Mouse (Mus musculus) megakaryocyte-erythroid progenitor cell, adult 5-6 weeks (primary cell): ENCODE measurements at regions not wholly inside any gene's neighbourhood (a gene's known extent, or its start where the extent isn't known, plus 50 kb on each side); places are given as distances from the start of the nearest gene placed in this dataset.

Experiments
- ATAC-seq: replicated peaks from 2 replicates; pipeline ENCODE4 v1.8.0; 2016; ENCODE audit warnings: mild to moderate bottlenecking, inconsistent platforms; ENCODE audit not compliant: severe bottlenecking, poor library complexity, low FRiP score, low TSS enrichment

DNA sequence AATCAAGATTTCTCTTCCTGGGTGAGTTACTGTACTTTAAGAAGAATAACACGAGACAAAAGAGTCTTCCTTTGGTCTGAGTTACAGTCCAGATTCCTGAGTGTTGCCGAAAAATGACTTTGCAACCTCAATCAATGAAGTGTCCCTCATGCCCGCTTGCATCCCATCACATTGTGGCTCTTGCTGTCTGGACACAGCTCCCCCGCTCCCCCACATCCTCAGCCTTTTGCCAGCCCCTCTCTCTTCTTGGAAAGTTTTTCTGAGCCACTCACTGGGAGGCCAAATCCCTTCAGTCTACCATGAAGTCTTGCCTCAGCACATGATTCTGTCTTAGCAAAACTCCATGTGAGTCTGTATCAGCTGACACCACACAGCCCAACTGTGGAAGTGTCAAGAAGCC is 145.3 kb downstream of the Drd1 start:
- no peak for ATAC-seq

GRCm38 (mm10) chr13:53904471-53904870 is 151.0 kb downstream of the Drd1 start:
- ATAC-seq, result no peak

DNA sequence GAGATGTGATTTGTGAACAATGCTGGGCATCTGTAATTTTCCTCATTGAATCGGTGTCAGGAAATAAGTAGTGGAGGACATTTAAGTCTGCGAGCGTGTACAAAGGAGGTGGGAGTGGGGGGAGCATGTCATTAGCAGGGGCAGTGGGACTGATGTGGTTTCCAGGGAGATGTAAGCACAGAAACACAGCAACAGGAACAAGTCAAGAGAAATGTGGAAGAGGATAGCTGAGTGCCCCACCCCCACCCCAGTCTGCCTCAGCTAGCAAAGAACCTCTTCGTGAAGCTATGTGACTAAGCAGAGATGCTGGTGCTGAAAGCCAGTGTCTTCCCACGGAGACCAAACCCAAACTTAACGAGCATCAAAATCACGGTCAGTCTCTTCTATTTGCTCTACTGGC is 151.9 kb downstream of the Drd1 start:
- ATAC-seq, result no peak

DNA sequence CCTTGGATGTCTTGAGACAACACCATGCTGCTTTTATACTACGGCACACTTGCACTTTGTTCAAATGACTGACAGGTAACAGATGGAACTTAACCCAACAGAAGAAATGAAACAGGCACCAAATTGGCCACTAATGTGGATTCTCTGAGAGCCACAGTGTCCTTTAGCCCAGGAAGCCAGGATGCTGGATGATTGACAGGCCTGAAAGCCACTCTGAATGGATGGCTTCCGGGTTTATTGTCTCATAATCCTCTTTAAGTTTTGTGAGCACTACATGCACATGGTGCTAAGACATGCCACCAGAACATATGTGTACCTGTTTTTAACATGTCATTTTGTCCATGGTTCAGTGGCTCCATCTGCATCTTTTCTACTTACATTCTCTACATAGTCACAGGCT is 152.7 kb downstream of the Drd1 start:
- no peak for ATAC-seq

DNA sequence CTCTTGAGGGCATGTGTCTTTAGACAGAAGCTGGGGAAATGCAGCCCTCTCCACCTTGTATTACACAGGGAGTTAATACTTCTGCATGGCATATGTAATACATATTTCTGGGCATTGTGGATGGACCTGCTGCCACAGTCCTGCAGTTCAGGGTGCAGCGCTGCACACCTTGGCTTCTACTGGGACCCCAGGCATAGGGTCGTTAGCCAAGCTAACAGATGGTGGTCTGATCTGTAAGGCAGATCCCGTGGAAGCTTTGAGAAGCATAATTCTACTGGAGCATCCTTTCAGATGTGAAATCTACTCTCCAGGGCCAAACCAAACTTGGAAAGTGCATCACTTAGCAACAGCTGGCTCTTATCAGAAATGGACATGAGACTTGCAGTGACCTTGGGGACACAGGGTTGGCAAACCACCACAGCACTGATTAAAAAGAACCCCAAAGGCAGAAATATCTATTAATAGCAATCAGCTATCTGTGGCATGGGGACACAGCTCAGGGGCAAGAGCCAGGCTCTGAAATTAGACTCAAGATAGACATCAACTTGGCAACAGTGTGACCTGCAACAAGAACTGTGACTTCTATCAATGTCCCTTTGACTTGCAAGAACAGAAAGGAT is 155.0 kb downstream of the Drd1 start:
- ATAC-seq, result no peak

DNA sequence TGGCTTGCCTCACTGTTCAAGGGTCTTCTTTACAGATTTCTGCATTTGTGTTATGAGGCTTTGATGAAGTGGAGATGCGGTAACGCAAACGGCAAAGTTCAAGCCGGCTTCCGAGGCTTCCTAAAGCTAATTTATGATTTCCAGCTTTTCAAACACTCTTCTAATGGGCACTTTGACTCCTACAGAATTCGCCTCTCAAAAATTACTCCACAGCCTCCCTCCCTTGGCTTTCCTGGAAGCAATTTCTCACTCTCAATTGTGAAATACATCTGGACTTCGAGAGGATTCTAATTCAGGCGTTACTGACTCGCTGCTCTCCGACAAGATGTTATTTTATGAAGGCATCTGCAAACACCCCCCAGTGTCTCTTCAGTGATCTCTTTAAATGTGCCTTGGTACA is 157.2 kb downstream of the Drd1 start:
- ATAC-seq, result no peak

GRCm38 (mm10) chr13:53897176-53897575 is 158.3 kb downstream of the Drd1 start:
- ATAC-seq, result no peak

DNA sequence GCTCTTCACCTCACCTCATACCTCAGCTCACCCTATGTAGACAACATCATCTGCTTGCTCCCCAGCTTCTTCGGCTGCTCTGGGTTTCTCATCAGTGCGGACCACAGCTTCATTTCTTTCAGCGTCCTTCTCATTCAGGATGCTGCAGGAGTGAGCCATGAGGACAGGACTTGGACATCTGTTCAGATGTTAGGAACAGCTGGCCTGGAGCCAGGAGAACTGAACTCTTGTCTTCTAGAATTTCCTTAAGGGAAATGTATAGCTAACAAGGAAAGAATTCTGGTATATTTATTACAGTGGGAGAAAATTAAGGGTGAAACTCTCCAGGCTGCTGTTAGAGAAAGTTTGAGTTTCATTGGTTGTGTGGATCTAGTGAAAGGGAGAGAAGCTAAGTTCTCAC is 167.1 kb downstream of the Drd1 start:
- ATAC-seq, result no peak

GRCm38 (mm10) chr13:53885756-53886155 is 169.7 kb downstream of the Drd1 start:
- ATAC-seq, result no peak

- no peak for ATAC-seq
Measured at GRCm38 (mm10) chr13:53883206-53883605, 172.3 kb downstream of the Drd1 start.

DNA sequence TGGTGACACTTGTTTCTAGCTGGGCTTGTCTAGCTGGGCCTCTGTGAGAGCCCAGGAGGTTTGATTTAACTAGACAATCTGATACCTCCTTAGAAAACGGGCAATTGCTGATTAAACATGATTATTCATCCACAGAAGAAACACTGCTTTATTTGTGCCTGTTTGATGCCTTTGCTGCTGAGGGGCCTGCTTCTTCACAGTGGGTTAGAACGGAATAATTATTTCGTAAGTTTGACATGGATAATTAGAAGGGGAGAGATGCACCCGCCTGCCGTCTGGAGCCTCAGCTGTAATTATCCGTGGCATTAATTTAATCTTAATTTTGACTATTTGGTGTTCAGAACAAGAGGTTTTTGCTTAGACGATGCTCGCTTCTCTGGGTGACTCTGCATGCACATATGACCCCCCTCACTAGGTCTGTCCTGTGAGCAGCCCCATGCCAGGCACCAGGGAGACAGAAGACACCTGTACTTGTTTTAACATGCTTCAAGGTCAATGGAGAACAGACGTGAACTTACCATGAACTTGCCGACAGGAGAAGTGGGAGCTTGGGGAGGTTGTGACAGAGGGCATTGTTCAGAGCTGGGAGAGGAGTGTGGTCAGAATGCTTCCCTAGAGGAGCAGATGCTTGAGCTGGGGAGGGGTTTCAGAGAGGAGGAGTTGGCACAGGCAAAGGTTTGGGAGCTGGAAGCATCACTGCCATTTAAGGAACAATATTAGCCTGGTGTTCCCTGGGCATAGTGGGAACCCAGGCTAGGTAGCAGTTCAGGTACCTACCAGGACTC is 174.8 kb downstream of the Drd1 start:
- no peak for ATAC-seq

DNA sequence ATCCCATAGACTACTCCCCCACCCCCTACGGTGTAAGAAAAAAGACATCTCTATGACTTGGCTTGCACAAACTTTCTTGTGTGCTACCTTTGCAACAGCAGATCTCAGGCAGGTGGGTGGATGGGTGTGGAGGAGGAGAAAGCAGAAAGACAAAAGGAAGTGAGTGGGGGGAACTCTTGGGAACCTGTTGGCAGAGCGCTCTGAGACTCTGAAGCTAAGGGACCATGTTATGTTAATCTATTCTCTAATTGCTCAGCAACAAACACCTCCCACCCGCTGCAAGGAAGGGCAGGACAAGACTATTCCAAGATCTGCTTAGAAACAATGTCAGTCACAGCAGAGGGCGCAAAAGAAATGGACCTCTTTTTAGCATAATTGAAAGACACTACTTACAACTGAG is 180.0 kb downstream of the Drd1 start:
- ATAC-seq, result no peak

DNA sequence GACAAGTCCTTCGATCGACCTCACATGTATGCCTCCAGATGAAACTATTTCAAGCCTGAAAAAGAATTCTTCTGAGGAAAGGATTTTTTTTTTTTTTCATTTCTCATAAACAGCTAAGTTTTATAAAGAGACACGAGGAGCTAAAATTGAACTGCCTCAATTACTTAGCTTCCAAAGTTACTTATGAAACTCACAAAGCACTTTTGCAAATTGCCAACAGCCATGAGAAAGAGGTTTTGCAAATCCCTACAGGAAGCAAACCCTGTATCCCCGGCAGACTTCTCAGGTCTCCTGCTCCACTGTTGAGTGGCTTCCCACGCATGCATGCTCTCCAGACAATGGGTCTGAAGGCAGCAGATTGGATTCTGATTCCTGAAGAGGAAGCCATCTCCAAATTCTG is 190.2 kb downstream of the Drd1 start:
- ATAC-seq, result no peak

DNA sequence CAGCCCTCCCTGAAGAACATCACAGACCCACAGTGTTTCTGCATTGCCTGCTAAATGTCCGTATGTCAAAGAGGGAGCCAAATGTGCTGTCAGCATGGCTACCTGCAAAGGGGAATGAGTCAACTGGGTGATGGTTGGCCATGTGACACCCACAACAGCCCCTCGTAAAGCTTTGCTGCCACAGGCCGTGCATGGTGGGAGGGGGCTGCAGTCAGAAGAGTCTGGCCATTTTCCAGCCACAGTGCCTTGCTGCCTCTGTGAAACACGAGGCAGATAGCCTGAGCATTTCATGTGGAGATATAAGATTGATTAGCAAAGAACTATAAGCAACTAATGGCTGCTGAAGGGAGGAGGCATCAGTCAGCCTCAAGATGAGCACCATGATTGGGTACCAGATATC is 193.2 kb downstream of the Drd1 start:
- no peak for ATAC-seq

- no peak for ATAC-seq
Measured at GRCm38 (mm10) chr13:53854196-53854595, 201.3 kb downstream of the Drd1 start.

DNA sequence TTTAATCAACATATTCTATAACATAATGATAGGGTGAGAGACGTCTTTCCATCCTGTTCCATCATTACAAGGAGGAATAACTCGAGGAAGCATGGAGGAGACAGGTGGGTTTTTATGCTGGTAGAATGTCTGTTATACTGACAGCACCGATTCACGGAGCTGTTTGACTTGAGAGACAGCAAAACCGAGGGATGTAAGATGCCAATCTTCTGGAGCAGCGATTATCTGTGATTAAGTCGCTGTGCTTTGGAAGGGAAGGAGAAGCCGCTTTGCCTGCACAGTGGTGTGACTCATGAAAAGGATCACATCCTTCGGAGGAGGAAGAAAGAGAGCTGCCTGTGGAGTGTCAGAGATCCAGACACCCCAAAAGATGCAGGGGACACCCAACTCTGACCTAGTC is 205.4 kb downstream of the Drd1 start:
- ATAC-seq, result no peak

- no peak for ATAC-seq
Measured at GRCm38 (mm10) chr13:53846221-53846620, 209.3 kb downstream of the Drd1 start.

DNA sequence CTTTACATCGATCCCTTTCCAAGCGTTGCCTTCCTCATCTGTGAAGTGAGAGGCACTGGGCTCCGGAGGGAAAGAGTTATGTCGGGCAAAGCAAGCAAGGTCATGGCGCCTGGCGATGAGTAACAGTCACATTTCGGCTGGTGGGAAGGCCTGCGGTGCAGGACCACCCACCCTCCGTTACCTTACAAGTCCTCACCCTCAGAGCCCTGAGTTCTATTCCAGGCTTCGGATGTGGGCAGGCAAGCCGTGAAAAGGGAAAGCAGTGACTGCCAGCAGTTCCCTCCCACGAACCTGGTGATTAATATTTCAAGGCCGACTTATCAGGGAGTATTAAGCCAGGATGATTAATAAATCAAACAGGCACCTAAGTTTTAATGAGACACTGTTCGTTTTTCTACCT is 209.7 kb downstream of the Drd1 start:
- ATAC-seq, result no peak

GRCm38 (mm10) chr13:53825957-53826580 is 229.4 kb downstream of the Drd1 start:
- no peak for ATAC-seq

GRCm38 (mm10) chr13:53822061-53822460 is 233.4 kb downstream of the Drd1 start:
- no peak for ATAC-seq

GRCm38 (mm10) chr13:53815629-53816028 is 239.9 kb downstream of the Drd1 start:
- ATAC-seq, result no peak
